Mouse (Mus musculus) cerebellum, adult 9-11 months (tissue): ENCODE results near the gene Icmt.
A peak's percentile ranks its signal among the peaks of the same experiment; 100 is the strongest.

ENCODE experiments used
- DNase-seq: peaks from one replicate; pipeline ENCODE4 v3.0.0; 2022

The Icmt gene

GRCm38 (mm10) chr4:152296874-152297861, at the start of gene Icmt:
Gene Icmt (plus strand): TSS chr4:152297227.
- DNase-seq = peak; percentile 99

GRCm38 (mm10) chr4:152250615-152251014, 46.4 kb upstream of the Icmt start:
- DNase-seq = no peak

GRCm38 (mm10) chr4:152253183-152253759, 43.8 kb upstream of the Icmt start:
- DNase-seq = no peak

- peak; percentile 83 for DNase-seq
These were observed 40.0 kb upstream of the Icmt start for GRCm38 (mm10) chr4:152257070-152257469.

GRCm38 (mm10) chr4:152260451-152260850, 36.6 kb upstream of the Icmt start:
- no peak for DNase-seq

GRCm38 (mm10) chr4:152262187-152262586, 34.8 kb upstream of the Icmt start:
- peak; percentile 52 for DNase-seq

GRCm38 (mm10) chr4:152263089-152263488, 33.9 kb upstream of the Icmt start:
- peak; percentile 57 for DNase-seq

- DNase-seq = peak; percentile 51
These were observed 33.4 kb upstream of the Icmt start for GRCm38 (mm10) chr4:152263512-152264176.

GRCm38 (mm10) chr4:152264177-152264530, 32.9 kb upstream of the Icmt start:
- peak; percentile 72 for DNase-seq

- DNase-seq = peak; percentile 54
These were observed 32.0 kb upstream of the Icmt start for GRCm38 (mm10) chr4:152264867-152265568.

GRCm38 (mm10) chr4:152265791-152266190, 31.2 kb upstream of the Icmt start:
- no peak for DNase-seq

GRCm38 (mm10) chr4:152266236-152266895, 30.7 kb upstream of the Icmt start:
- DNase-seq = peak; percentile 90

GRCm38 (mm10) chr4:152267748-152268369, 29.2 kb upstream of the Icmt start:
- DNase-seq = peak; percentile 91

- no peak for DNase-seq
These were observed 27.1 kb upstream of the Icmt start for GRCm38 (mm10) chr4:152269967-152270366.

- DNase-seq = no peak
These were observed 26.4 kb upstream of the Icmt start for GRCm38 (mm10) chr4:152270599-152270998.

GRCm38 (mm10) chr4:152271334-152271733, 25.7 kb upstream of the Icmt start:
- DNase-seq = no peak

- no peak for DNase-seq
These were observed 25.0 kb upstream of the Icmt start for GRCm38 (mm10) chr4:152272006-152272405.

GRCm38 (mm10) chr4:152272449-152273049, 24.5 kb upstream of the Icmt start:
- no peak for DNase-seq

GRCm38 (mm10) chr4:152273191-152273590, 23.8 kb upstream of the Icmt start:
- DNase-seq = no peak

GRCm38 (mm10) chr4:152273621-152274236, 23.3 kb upstream of the Icmt start, which contains the start of gene Gpr153:
Gene Gpr153 (plus strand): TSS chr4:152274232.
- peak; percentile 71 for DNase-seq

GRCm38 (mm10) chr4:152274681-152275131, 22.3 kb upstream of the Icmt start:
- no peak for DNase-seq
